Mouse (Mus musculus) neural tube, embryonic 14.5 days (tissue): Measurements from ENCODE around the gene Ddx31. TPM values are rescaled to one million over a fixed set of nuclear protein-coding genes. Genes with fewer than 3 reads are reported as not detected.

ENCODE experiments used
- ATAC-seq: fragments of 200-750 bp; cut with Nextera tagmentation; 2 replicates; pipeline ENCODE4 v1.8.0; 2017; ENCODE audit warnings: low read depth, mild to moderate bottlenecking, moderate TSS enrichment, moderate library complexity
- H3K27ac ChIP-seq: fragments of 300-500 bp; sonication (generic); 2 replicates; pipeline ENCODE4 v1.5.1; 2014; ENCODE audit warnings: low read depth, mild to moderate bottlenecking, control low read depth, low read length, moderate library complexity, mixed read lengths
- H3K27me3 ChIP-seq: fragments of 300-500 bp; sonication (generic); 2 replicates; pipeline ENCODE4 v1.6.1; 2014; ENCODE audit warnings: low read length; ENCODE audit not compliant: control insufficient read depth, insufficient read depth
- H3K36me3 ChIP-seq: fragments of 300-500 bp; sonication (generic); 2 replicates; pipeline ENCODE4 v1.6.1; 2014; ENCODE audit warnings: low read length, mixed read lengths; ENCODE audit not compliant: control insufficient read depth, insufficient read depth
- H3K4me1 ChIP-seq: fragments of 300-500 bp; sonication (generic); 2 replicates; pipeline ENCODE4 v1.6.1; 2014; ENCODE audit warnings: low read length; ENCODE audit not compliant: control insufficient read depth, insufficient read depth
- H3K4me2 ChIP-seq: fragments of 300-500 bp; sonication (generic); 2 replicates; pipeline ENCODE4 v1.6.1; 2014; ENCODE audit warnings: mild to moderate bottlenecking, low read depth, low read length, control low read depth
- H3K4me3 ChIP-seq: fragments of 300-500 bp; sonication (generic); 2 replicates; pipeline ENCODE4 v1.5.1; 2014; ENCODE audit warnings: low read depth, low read length, control low read depth, mixed read lengths
- H3K9ac ChIP-seq: fragments of 300-500 bp; sonication (generic); replicated peaks from 2 replicates; pipeline ENCODE4 v1.6.1; 2014; ENCODE audit warnings: low read depth, mild to moderate bottlenecking, control low read depth, low read length, mixed read lengths
- H3K9me3 ChIP-seq: fragments of 300-500 bp; sonication (generic); 2 replicates; pipeline ENCODE4 v1.6.1; 2016; ENCODE audit warnings: low read length; ENCODE audit not compliant: control insufficient read depth
- WGBS: fragments of 180-500 bp; shearing (Covaris S2); extraction: QIAGEN DNeasy Blood & Tissue Kit; methylation state at CpG from one replicate; pipeline ENCODE4 v1.1.7; 2014; 5-methylcytosine and 5-hydroxymethylcytosine counted together
- polyA plus RNA-seq: library from polyadenylated mRNA; unstranded; fragments of >200 nt; fragmentation: Nextera tagmentation; extraction: Ambion mirVana; gene quantifications from 2 replicates; pipeline ENCODE4 v1.2.1, GENCODE M21; 2014

Ddx31 gene
- polyA plus RNA-seq, 1 experiment from 2014 or later, result 11.5 TPM

DNA sequence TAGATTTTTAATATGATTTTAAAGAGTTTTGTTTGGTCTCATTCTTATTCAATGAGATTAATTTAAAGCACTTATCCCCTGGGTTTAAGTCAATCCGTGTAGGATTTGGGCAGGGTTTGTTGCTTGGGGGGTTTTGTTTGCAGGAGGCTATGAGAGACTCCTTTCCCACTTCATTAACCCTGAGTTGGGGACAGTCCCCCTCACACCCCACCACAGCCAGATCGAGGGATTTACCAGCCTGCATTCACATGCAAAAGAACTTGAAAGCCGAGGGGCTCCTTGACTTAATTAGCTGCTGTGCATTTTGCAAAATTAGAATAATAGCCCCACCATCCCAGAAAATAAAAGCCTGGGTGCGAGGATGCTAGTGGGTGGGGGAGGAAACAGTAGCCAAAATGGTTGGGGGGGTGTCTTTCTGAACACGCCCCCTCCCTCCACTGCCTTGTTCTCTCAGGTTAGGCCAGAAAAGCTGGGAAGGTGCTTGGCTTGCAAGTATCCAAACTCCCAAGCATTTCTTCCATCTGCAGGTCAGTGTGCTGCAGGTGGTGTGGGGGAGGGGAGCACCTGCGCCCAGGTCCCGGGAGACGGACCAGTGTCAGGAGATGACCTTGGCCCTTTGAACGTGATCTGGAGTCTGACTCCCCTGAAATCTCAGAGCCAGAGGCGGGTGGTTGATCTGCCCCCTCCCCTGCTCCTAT lies 67.6 kb downstream of the Ddx31 start:
- ATAC-seq, result no peak
- Histone ChIP-seq H3K36me3 (no peaks in the 10 kb centered on the region), H3K4me1 (peaks cover 10% of the 10 kb centered on the region), H3K27me3 (peaks cover 46% of the 10 kb centered on the region), H3K4me2 (peak overlapping the region; percentile 23; the same call in 1 of the 2 replicates), H3K9me3 (no peaks in the 10 kb centered on the region), H3K9ac (peak overlapping the region; percentile 29; the same call in 1 of the 2 replicates), H3K4me3 (no peak overlapping the region), H3K27ac (no peak overlapping the region)
- WGBS, result 2% methylated on average over 10 of the region's 10 CpGs

DNA sequence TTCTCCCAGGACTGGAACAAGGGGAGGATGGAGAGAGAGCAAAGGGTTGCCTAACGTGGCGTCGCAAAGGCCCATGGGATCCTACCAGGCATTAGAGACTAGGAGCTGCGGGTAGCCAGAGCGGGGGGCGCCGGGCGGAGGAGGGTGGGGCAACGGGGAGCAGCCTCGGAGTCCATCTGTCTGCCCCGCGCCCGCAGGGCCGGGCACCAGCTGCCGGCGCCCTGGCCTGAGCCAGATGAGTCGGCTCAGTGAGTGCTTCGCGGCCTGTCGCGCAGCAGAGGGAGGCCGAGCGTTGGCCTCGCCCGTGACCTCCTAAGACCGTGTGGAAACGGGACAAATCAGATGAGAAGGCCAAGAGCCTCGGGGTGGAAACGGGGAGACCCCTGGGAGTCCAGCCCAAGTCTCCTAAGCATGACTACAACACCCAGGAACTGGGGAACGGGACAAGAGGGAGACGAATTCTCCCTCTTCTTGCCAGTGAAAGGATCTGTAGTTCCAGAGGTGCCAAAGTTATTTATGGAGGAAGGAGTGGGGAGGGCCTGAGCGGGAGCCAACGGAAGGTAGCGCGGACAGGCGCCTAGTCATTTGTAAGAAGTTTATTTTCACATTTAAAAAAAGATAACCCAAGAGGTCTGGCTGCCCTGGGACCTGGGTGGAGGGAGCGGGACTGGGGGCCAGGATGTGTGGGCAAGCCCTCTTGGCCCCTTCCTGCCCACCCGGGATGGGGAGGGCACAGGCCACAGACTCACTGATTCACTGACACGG lies 68.4 kb downstream of the Ddx31 start:
- Histone ChIP-seq H3K9ac (peak overlapping the region; percentile 29; the same call in 1 of the 2 replicates), H3K4me2 (peak overlapping the region; percentile 23; the same call in 1 of the 2 replicates), H3K9me3 (no peaks in the 10 kb centered on the region), H3K27me3 (peaks cover 46% of the 10 kb centered on the region), H3K4me3 (no peak overlapping the region), H3K27ac (no peak overlapping the region), H3K36me3 (no peaks in the 10 kb centered on the region), H3K4me1 (peaks cover 10% of the 10 kb centered on the region)
- WGBS, result under 1% methylated on average over 39 of the region's 39 CpGs
- ATAC-seq, result peak; percentile 55

DNA sequence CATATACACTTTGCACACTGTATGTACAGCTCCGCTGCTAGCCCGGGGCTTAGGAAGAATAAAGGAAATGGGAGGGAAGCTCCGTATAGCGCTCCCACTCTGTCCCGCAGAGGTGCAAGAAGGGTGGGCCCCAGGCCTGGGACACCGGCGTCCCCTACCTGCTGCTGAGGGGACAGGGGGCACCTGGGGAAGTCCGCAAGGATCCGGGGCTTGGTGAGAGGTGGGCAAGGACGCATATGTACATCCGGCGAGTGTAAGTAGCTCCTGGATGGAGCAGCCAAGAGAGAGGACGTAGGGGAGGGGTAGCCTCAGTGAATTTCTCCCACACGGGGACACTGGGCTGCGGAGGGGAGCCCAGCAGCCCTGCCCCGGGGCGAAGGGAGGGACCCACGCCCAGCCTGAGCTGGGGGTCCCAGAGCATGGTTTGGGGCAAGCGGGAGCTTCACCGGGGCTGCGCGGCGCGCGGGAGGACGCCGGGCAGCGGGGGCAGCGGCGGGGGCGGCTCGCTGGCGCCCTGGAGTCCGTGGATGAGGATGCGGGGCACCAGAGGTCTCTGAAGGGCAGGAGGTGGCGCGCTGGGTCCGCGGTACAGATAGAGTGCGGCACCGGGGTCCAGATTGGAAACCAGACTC lies 69.1 kb downstream of the Ddx31 start:
- Histone ChIP-seq H3K9me3 (no peaks in the 10 kb centered on the region), H3K36me3 (no peaks in the 10 kb centered on the region), H3K4me3 (peak overlapping the region; percentile 5; the same call in 1 of the 2 replicates), H3K4me2 (peak overlapping the region; percentile 23; the same call in 1 of the 2 replicates), H3K27me3 (peaks cover 53% of the 10 kb centered on the region), H3K4me1 (peaks cover 10% of the 10 kb centered on the region), H3K27ac (no peak overlapping the region), H3K9ac (no peak overlapping the region)
- WGBS, result under 1% methylated on average over 40 of the region's 41 CpGs
- ATAC-seq, result 0 out of 2 replicates have a peak, but pooled peaks have one; percentile 31

DNA sequence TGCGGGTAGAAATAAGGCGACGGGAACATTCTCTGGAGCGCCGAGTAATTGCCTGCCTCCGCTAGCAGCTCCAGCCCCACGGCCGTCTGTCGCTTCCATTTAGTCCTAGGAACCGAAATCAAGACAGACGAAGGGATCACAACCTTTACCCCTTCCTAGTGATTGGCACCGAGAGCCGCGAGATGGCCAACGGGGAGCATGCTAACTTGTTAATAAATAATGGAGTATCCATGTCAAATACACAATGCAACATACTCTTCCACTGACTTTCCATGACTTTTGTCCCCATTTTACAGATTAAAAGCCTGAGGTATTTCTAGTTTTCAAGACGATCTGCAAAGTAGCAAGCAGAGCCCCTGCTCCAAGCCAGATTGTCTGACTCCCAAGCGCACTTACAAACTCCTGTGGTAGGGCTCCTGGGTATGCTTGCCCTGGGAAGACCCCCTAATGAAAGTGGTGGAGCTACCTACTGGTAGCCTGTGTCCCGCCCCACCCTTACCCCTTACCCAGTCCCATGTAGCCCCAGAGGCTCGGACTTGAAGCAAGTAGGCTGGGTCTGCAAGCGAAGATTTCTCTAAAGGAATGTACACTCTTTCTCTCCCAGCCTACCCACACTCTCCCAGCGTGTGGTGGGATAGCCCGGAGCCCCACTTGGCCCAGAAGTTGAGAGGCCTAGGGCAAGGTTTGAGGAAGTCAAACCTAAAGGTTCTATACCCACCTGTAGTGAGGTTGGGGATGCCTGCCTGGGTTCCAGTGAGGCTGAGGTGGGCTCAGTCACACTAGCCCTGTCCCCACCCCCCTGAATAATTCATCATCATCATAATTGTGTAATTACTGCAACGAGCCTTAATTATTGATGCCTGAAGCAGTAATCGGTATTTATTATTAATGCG lies 69.9 kb downstream of the Ddx31 start:
- 5% methylated on average over 25 of the region's 25 CpGs for WGBS
- peak overlapping the region; percentile 5; the same call in 1 of the 2 replicates for H3K4me3 ChIP-seq
- no peaks in the 10 kb centered on the region for H3K36me3 ChIP-seq
- peaks cover 61% of the 10 kb centered on the region for H3K27me3 ChIP-seq
- H3K4me2 ChIP-seq, result no peak overlapping the region
- no peaks in the 10 kb centered on the region for H3K9me3 ChIP-seq
- H3K4me1 ChIP-seq, result peaks cover 10% of the 10 kb centered on the region
- no peak overlapping the region for H3K9ac ChIP-seq
- no peak for ATAC-seq
- no peak overlapping the region for H3K27ac ChIP-seq

DNA sequence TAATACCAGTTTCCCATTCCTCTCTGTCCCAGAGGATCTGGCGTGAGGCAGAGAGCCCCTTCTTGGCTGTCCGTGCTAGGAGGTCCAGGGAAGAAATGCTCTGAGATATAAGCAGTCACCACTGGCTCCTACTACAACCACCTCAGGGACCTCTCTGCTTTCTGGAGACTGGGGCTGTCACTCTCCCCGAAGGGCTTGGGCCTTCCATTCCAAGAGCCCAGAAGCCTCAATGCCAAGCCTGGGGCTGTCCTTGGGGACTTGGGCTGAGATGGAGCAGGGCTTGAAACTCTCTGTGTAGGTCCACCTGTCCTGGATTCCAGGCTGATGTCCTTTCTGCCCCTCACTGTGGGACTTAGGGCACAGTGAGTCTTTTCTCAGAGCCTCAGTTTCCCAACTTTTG lies 70.7 kb downstream of the Ddx31 start:
- no peak overlapping the region for H3K4me3 ChIP-seq
- H3K4me2 ChIP-seq, result no peak overlapping the region
- no peak overlapping the region for H3K27ac ChIP-seq
- H3K36me3 ChIP-seq, result no peaks in the 10 kb centered on the region
- H3K4me1 ChIP-seq, result peaks cover 10% of the 10 kb centered on the region
- H3K9ac ChIP-seq, result no peak overlapping the region
- 3% methylated on average over 3 of the region's 3 CpGs for WGBS
- ATAC-seq, result no peak
- peaks cover 68% of the 10 kb centered on the region for H3K27me3 ChIP-seq
- H3K9me3 ChIP-seq, result no peaks in the 10 kb centered on the region

DNA sequence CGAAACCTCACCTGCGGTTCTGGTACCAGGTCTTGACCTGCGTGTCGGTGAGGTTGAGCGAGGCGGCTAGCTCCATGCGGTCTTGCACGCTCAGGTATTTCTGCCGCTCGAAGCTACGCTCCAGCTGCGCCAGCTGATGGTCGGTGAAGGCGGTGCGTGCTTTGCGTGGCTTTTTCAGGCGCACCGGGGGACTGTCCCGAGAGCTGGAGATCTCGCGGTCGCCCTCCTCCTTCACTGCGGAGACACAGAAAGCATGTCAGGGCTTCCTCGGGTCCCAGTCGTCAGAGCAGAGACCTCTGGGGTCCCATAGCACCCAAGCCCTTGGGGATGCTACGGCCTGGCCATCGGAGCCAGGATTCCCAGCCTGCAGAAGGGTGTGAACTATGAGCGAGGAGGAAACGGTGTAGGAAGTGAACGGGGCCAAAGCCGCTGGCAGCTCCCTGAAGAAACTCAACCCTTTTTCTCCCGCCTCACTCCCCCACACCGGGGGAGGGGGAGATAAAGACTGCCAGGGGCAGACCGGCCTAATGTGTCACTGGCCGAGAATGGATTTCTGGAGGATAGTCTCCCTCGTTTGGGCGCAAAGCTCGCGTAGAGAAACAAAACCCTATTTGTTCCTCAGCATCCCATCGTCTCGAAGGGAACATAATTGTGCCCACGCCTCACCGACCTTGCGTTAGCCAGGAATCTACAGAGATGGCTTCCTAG lies 71.3 kb downstream of the Ddx31 start:
- no peak overlapping the region for H3K4me3 ChIP-seq
- under 1% methylated on average over 44 of the region's 44 CpGs for WGBS
- H3K27ac ChIP-seq, result no peak overlapping the region
- H3K27me3 ChIP-seq, result peaks cover 71% of the 10 kb centered on the region
- no peak overlapping the region for H3K4me2 ChIP-seq
- no peak for ATAC-seq
- no peak overlapping the region for H3K9ac ChIP-seq
- no peaks in the 10 kb centered on the region for H3K9me3 ChIP-seq
- H3K4me1 ChIP-seq, result peaks cover 10% of the 10 kb centered on the region
- H3K36me3 ChIP-seq, result no peaks in the 10 kb centered on the region

GRCm38 (mm10) chr2:28912039-28912700 lies 72.0 kb downstream of the Ddx31 start:
- H3K4me3 ChIP-seq, result no peak overlapping the region
- H3K4me1 ChIP-seq, result peaks cover 10% of the 10 kb centered on the region

More at GRCm38 (mm10) chr2:28912039-28912700, 72.0 kb downstream of the Ddx31 start:
- ATAC-seq, result no peak
- no peak overlapping the region for H3K27ac ChIP-seq
- H3K9me3 ChIP-seq, result no peaks in the 10 kb centered on the region
- WGBS, result 1% methylated on average over 33 of the region's 33 CpGs
- peaks cover 69% of the 10 kb centered on the region for H3K27me3 ChIP-seq
- no peak overlapping the region for H3K9ac ChIP-seq
- no peak overlapping the region for H3K4me2 ChIP-seq
- H3K36me3 ChIP-seq, result no peaks in the 10 kb centered on the region
